Mouse (Mus musculus) kidney, embryonic 14.5 days (tissue): ENCODE data around the gene Fbxo30. TPM values are rescaled to one million over a fixed set of nuclear protein-coding genes. Genes with fewer than 3 reads are reported as not detected.
"Not testable (repeated sequence)": the region's sequence is repeated elsewhere in the genome, so short reads cannot be mapped to it uniquely, and the experiment has no call there.

ENCODE experiments used
- ATAC-seq: fragments of 200-750 bp; cut with Nextera tagmentation; 2 replicates; pipeline ENCODE4 v1.8.0; 2017; ENCODE audit warnings: moderate number of reproducible peaks, mild to moderate bottlenecking, moderate TSS enrichment, moderate library complexity; ENCODE audit not compliant: low FRiP score, low TSS enrichment
- H3K27ac ChIP-seq: fragments of 300-500 bp; sonication (generic); 2 replicates; pipeline ENCODE4 v1.5.1; 2014; ENCODE audit warnings: low read depth, mild to moderate bottlenecking, low read length, moderate library complexity, mixed read lengths
- H3K27me3 ChIP-seq: fragments of 300-500 bp; sonication (generic); 2 replicates; pipeline ENCODE4 v1.6.1; 2014; ENCODE audit warnings: mild to moderate bottlenecking, low read length; ENCODE audit not compliant: control insufficient read depth, insufficient read depth
- H3K36me3 ChIP-seq: fragments of 300-500 bp; sonication (generic); 2 replicates; pipeline ENCODE4 v1.6.1; 2014; ENCODE audit warnings: low read length, mixed read lengths; ENCODE audit not compliant: control insufficient read depth, insufficient read depth
- H3K4me1 ChIP-seq: fragments of 300-500 bp; sonication (generic); 2 replicates; pipeline ENCODE4 v1.6.1; 2014; ENCODE audit warnings: low read length, mixed read lengths; ENCODE audit not compliant: control insufficient read depth, insufficient read depth
- H3K4me2 ChIP-seq: fragments of 300-500 bp; sonication (generic); replicated peaks from 2 replicates; pipeline ENCODE4 v1.6.1; 2014; ENCODE audit warnings: low read depth, mild to moderate bottlenecking, low read length
- H3K4me3 ChIP-seq: fragments of 300-500 bp; sonication (generic); 2 replicates; pipeline ENCODE4 v1.5.1; 2014; ENCODE audit warnings: mild to moderate bottlenecking, low read length
- H3K9ac ChIP-seq: fragments of 300-500 bp; sonication (generic); 2 replicates; pipeline ENCODE4 v1.6.1; 2014; ENCODE audit warnings: low read depth, mild to moderate bottlenecking, low read length, moderate library complexity
- H3K9me3 ChIP-seq: fragments of 300-500 bp; sonication (generic); 2 replicates; pipeline ENCODE4 v1.6.1; 2016; ENCODE audit warnings: low read length; ENCODE audit not compliant: control insufficient read depth
- WGBS: fragments of 180-500 bp; shearing (Covaris S2); extraction: QIAGEN DNeasy Blood & Tissue Kit; methylation state at CpG from one replicate; pipeline ENCODE4 v1.1.7; 2014; 5-methylcytosine and 5-hydroxymethylcytosine counted together
- polyA plus RNA-seq: library from polyadenylated mRNA; unstranded; fragments of >200 nt; fragmentation: Nextera tagmentation; extraction: Ambion mirVana; gene quantifications from 2 replicates; pipeline ENCODE4 v1.2.1, GENCODE M21; 2014

The Fbxo30 gene
- polyA plus RNA-seq: 13.6 and 30.4 TPM in 2 replicates

- Histone ChIP-seq H3K36me3 (no peaks in the 10 kb centered on the region), H3K4me2 (peak within 1 kb of the TSS; percentile 90), H3K4me1 (no peaks in the 10 kb centered on the region), H3K9ac (peak within 1 kb of the TSS; percentile 97), H3K9me3 (no peaks in the 10 kb centered on the region), H3K27ac (peak within 1 kb of the TSS; percentile 99), H3K27me3 (no peaks in the 10 kb centered on the region), H3K4me3 (peak within 1 kb of the TSS; percentile 95)
- peak; percentile 91 for ATAC-seq
- WGBS: under 1% methylated on average over 87 of the region's 93 CpGs
These were observed at the start of gene Fbxo30 for GRCm38 (mm10) chr10:11280578-11281463. Fbxo30 (plus strand) TSS chr10:11281330.

- H3K36me3 ChIP-seq: no peaks in the 10 kb centered on the region
- H3K27me3 ChIP-seq: no peaks in the 10 kb centered on the region
- H3K4me2 ChIP-seq: no peak overlapping the region
- no peak for ATAC-seq
- no peaks in the 10 kb centered on the region for H3K4me1 ChIP-seq
- no peak overlapping the region for H3K9ac ChIP-seq
- WGBS: 78% methylated on average over 3 of the region's 3 CpGs
- no peak overlapping the region for H3K4me3 ChIP-seq
- H3K9me3 ChIP-seq: no peaks in the 10 kb centered on the region
- H3K27ac ChIP-seq: no peak overlapping the region
These were observed 47.9 kb upstream of the Fbxo30 start for GRCm38 (mm10) chr10:11233208-11233607.

- not testable (repeated sequence) for H3K27ac ChIP-seq, H3K27me3 ChIP-seq, H3K4me2 ChIP-seq, ATAC-seq, H3K9me3 ChIP-seq, H3K9ac ChIP-seq, H3K4me3 ChIP-seq, H3K4me1 ChIP-seq, H3K36me3 ChIP-seq
- 44% methylated on average over 3 of the region's 3 CpGs for WGBS
These were observed 38.1 kb upstream of the Fbxo30 start for GRCm38 (mm10) chr10:11242988-11243387.

GRCm38 (mm10) chr10:11248210-11248609, 32.9 kb upstream of the Fbxo30 start:
- Histone ChIP-seq H3K4me1 (no peaks in the 10 kb centered on the region), H3K36me3 (no peaks in the 10 kb centered on the region), H3K4me2 (no peak overlapping the region), H3K9me3 (no peaks in the 10 kb centered on the region), H3K27ac (no peak overlapping the region), H3K9ac (no peak overlapping the region), H3K27me3 (no peaks in the 10 kb centered on the region), H3K4me3 (no peak overlapping the region)
- WGBS: 93% methylated on average over 3 of the region's 3 CpGs
- no peak for ATAC-seq

GRCm38 (mm10) chr10:11250247-11250997, 30.7 kb upstream of the Fbxo30 start:
- Histone ChIP-seq H3K4me2 (no peak overlapping the region), H3K4me3 (no peak overlapping the region), H3K36me3 (no peaks in the 10 kb centered on the region), H3K27ac (no peak overlapping the region), H3K4me1 (no peaks in the 10 kb centered on the region), H3K9ac (no peak overlapping the region), H3K27me3 (no peaks in the 10 kb centered on the region), H3K9me3 (no peaks in the 10 kb centered on the region)
- WGBS: 64% methylated on average over 2 of the region's 2 CpGs
- ATAC-seq: no peak

- H3K9ac ChIP-seq, H3K4me1 ChIP-seq, H3K4me3 ChIP-seq, H3K4me2 ChIP-seq, H3K27ac ChIP-seq, H3K27me3 ChIP-seq, H3K9me3 ChIP-seq, H3K36me3 ChIP-seq, ATAC-seq: not testable (repeated sequence)
- 84% methylated on average over 4 of the region's 4 CpGs for WGBS
These were observed 27.5 kb upstream of the Fbxo30 start for GRCm38 (mm10) chr10:11253581-11253980.

- Histone ChIP-seq H3K4me1 (no peaks in the 10 kb centered on the region), H3K4me3 (no peak overlapping the region), H3K9me3 (peaks cover 2% of the 10 kb centered on the region; the same call in 1 of the 2 replicates), H3K9ac (no peak overlapping the region), H3K27ac (no peak overlapping the region), H3K36me3 (no peaks in the 10 kb centered on the region), H3K4me2 (no peak overlapping the region), H3K27me3 (no peaks in the 10 kb centered on the region)
- no peak for ATAC-seq
These were observed 21.0 kb upstream of the Fbxo30 start for GRCm38 (mm10) chr10:11260119-11260518.

GRCm38 (mm10) chr10:11262292-11262691, 18.8 kb upstream of the Fbxo30 start:
- H3K27me3 ChIP-seq, H3K4me2 ChIP-seq, ATAC-seq, H3K4me3 ChIP-seq, H3K4me1 ChIP-seq, H3K9ac ChIP-seq, H3K27ac ChIP-seq, H3K36me3 ChIP-seq, H3K9me3 ChIP-seq: not testable (repeated sequence)
- 92% methylated on average over 2 of the region's 2 CpGs for WGBS

GRCm38 (mm10) chr10:11263795-11264194, 17.3 kb upstream of the Fbxo30 start:
- H3K4me1 ChIP-seq, H3K4me3 ChIP-seq, ATAC-seq, H3K27ac ChIP-seq, H3K9me3 ChIP-seq, H3K4me2 ChIP-seq, H3K36me3 ChIP-seq, H3K27me3 ChIP-seq, H3K9ac ChIP-seq: not testable (repeated sequence)
- 88% methylated on average over 2 of the region's 2 CpGs for WGBS
